Mouse (Mus musculus): ENCODE measurements around the gene Bid. TPM values are rescaled to one million over a fixed set of nuclear protein-coding genes. Genes with fewer than 3 reads are reported as not detected.

The Bid gene
- total RNA-seq (2022), result 1 to 10 TPM; 3.9 to 9.2 (median 4.7) TPM

DNA sequence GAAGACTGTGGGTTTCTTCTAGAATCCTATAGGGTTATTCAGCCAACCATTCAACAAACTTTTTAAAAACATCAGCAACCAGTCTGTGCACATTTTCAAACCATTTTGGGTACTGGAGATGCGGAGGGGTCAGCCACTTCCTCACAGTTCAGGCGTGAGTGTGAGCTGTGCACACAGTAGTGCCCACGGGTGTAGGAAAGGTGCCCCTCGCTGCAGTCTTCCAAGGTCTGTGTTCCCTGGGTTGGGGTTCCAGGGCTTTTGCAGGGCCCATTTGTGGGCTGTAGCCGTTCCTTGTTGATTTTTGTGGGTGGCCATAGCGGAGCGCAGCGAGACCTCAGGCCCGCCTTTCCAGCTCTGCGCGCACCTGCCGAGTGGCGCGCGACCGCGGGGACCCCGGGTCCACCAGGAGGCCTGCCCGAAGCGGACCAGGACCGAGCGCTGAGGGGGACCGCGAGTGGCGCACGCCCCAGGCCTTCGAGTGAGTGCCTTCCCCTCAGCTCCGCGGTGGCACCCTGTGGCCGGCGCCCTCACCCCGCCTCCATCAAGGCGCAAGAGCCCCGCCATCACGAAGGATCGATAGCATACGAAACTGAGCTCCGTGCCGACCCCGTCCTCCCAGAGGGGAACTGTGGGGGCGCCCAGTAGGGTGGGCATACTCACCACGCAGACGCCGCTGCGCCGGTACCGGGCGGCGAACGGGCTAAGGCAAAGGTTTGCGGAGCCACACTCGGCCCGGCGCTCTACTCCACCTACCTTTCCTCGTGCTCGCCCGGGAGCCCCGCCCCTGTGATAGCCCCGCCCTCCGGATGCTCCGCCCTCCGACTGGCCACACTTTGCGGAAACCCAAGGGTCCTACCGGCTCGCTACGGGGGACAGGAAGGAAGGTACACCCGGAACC lies at the start of gene Bid:
Bid (minus strand) TSS at position 780 of the 898 bp plus-strand sequence.
- peak; percentile 88 for DNase-seq

DNA sequence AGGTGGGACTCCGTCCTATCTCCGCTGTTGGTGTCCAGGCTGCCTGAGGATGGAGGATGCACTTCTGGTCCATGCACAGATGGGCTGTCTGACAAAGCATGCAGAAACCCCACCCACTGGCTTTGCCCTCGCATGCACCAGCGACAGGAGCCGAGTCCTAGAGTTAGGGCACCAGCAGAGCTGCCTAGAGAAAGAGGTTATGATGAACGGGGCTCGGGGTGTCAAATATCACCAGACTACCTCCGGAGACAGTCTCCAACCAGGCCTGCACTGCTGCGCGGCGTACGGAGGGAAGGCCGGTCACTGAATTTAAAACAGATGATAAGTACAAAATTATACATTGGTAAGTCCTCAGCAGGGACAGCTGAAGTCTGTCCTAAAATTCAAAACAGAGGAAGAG lies 49.2 kb upstream of the Bid start:
- no peak for DNase-seq

DNA sequence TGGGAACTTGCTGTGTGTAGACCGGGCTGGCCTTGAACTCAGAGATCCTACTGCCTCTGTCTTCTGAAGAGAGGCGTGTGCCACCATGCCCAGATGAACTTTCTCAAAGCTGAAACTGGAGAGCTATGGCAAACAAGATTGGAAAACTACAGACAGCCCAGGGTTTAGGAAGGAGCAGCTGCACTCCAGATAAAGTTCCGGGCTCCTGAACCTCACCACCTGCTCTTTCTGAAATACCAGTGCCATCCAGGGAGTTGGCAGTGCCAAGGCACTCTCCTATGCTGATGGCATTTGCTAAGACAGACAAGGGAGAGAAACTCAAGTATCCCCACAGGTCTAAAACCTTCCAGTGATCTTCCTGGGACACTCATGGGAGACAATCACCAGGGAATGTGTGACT lies 47.5 kb upstream of the Bid start:
- DNase-seq, result no peak

DNA sequence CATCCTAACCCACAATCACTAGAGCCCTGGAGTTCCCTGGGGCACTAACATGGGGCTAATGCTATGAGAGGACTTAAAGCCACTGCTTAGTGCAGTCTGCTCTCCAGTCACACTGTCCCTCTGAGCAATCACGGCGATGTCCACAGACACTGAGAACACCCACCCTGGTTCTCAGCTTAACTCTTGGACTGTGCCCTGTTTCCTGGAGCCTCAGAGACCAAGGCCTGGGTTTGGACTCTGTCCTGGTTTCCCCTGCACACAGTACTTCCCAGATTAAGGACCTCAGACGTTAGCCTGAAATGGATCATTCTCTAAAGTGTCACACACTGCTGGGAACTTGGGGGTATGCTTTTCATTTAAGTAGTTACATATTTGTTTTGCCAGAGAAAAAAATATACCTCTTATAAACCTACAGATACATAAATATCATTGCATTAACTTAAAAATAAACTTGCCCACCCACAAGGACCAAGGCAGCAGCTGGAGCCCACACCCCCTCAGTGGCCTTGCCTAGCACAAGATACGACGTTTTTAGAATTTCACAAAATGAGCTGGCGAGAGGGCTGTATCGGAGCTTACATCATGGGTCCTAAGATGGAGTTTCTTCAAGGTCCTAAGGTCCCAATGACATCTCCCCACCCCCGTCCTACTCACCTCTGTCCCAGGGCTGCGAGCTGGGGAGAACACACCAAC lies 43.8 kb upstream of the Bid start:
- DNase-seq, result no peak

DNA sequence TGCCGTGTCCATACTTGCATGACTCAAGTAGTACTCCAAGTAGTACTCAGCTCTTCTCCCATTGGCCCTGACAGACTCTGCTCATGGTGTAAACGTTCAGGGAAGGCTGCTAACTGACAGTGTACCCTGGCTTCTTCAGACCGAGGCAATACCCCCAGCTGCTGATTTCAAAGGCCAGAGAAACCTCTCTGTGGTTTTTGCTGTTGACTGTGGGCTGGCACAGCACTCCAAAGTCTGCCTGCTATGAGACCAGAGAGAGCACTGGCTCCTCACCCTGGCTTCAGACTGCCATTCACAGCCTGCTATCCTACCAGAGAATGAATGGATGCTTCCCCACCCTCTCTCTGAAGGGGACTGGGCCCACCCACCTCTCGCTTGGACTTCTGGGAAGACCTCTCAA lies 40.7 kb upstream of the Bid start:
- no peak for DNase-seq

DNA sequence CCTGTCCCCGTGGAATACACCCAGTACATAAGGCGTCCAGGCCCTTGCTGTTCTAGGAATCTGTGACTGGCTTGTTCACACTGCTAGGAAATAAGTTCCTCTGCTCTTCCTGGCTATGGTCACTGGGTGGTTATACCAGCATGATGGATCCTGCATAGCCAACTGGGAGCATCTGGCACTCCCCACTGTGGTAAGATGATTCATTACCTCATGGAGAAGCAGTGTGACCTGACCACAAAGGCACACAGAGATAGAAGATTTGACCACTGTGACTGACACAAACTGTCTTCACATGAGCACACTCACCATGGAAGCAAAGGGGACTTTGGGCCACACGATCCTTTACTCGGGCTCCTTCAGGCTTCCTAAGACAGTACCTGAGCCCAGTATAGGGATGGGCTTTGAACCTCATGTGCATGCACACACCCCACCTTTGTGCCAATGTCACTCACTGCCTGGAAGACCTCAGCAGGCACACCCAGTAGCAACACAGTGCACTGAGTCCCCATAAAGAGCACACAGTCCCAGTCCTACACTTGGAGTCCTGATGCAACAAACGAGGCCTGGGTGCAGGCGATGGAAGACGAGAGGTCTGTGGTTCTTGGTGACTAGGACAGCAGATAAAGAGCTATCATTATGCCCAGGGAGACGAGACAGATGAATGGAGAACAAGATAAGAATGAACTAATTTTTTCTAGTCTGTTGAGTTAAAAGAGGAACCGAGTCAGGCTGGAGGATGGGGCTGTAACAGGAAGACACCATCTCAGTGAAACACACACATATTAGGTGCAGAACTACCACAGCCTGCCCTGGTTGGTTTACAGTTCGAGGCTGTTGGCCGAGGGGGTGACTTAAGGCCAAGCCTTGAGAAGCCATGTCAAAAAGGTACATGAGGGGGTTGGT lies 39.9 kb upstream of the Bid start:
- DNase-seq, result no peak

DNA sequence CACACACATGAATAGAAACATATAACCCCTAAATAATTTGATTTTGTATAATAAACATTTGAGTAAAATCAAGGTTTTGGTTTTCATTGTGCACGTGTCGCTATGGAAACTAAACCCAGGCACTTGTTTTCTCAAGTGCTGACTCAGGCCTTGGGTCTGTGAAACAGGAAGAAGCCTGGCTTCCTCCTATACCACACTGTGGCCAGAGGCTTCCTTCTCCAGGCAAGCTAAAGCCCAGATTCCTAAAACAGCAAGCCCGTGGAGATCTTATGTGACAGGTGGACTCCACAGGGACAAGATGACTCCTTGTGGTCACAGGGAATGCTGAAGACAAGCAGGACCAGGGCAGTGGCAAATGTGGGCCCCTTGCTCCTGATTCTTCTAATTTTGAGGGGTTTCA lies 38.6 kb upstream of the Bid start:
- no peak for DNase-seq

DNA sequence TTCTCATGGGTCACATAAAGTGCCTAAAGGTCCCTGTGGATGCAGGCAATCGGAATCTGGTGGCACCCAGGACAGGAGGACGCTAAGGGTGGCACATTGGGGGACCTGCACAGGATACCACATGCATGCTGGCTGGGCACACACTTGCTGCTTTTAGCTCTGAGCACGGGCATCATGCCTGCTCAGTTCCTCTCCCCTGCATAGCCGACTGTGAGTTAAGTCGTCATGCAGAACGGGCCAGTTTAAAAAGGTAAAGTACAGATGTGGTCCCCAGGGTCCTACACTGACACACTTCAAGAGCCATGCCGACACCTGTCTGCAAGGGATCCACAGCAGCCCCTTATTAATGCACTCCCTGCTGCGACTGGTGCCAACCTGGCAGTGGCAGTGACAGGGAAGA lies 37.6 kb upstream of the Bid start:
- no peak for DNase-seq

DNA sequence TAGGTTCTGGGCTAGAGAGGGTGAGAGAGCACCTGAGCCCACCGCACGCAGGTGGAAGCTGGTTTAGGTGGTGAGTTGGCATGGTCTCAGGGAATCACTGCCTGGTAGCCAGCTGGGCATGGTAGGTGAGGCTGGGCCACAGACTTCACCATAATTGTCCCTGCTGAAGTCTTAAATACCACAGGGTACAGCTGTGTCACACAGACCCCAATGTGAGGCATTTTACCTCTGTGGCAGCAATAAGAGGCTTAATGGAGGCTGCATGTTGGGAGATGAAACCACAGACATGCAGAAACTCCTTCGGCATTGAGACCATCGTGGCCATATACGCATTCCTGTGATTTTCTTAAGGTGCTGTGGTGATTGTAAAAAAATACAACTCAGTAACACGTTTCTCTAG lies 35.8 kb upstream of the Bid start:
- no peak for DNase-seq

DNA sequence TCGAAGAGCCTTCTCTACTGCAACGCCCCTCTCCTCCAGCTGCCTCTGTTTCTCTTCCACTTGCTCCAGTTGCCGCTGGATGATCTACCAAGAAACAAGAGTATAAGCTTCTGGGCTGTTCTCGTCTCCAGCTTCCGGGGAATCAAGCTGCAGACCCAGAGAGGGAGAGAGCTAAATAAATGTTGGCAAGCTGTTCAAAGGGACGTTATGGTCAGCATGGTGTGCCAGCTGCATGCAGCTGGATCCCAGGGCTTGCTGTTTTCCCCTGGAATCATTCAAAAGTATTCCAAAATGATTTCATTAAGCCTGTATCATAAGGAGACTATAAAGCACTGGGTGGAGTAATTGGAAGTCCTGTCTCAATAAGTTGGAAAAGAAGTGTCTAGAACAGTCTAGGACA lies 34.7 kb upstream of the Bid start:
- no peak for DNase-seq

DNA sequence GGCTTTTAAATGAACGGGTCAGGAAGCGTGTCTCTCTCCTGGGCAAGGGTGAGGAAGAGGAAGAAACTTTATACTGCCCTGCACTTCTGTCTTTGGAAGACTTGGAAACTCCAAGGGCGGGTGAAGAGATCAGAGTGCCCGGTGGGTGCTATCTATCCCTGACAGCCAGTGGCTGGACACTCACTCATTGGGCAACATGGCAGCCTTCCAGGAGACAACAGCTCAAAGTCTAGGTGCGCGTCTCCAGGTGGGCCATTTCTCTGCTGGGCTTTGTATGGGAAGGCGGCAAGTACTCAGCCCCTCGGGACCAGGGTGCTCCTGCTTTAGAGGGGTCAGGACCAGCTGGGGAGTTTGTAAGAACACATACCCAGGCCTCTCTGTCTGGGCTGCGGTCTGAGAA lies 28.9 kb upstream of the Bid start:
- DNase-seq, result no peak

DNA sequence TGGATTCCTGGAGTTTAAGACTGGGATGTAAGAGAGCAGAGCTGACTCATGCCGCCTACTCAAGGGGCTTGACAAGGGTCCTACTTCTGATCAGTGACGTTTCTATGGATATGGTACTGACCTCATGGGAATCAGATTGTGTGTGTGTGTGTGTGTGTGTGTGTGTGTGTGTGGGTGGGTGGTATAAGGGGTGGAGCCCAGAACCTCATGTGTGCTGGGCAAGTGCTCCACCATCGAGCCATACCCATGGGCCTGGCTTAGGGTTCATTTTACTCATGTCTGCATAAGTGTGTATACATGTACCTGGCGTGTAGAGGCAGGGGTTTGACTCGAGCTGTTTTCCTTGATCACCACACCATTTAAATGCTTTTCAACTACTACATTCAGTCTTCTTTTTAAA lies 27.3 kb upstream of the Bid start:
- DNase-seq, result no peak

DNA sequence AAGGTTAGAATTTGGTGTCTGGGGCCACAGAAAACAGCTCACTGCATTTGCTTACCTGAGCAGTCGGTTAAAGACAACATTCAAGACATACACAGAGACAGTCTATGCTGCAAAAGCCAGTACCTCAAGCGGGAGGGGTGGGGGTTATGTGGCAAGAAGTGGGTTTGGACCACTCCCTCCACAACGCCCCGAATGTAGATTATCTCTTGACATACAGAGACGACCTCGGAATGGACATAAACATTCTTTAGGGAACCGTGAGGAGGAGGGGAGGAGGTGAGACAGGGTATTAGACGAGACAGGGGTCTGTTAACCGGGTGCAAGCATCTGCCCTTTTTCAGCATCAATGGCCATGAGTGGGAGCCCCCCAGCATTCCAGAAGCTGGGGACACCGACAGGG lies 26.9 kb upstream of the Bid start:
- DNase-seq, result no peak

DNA sequence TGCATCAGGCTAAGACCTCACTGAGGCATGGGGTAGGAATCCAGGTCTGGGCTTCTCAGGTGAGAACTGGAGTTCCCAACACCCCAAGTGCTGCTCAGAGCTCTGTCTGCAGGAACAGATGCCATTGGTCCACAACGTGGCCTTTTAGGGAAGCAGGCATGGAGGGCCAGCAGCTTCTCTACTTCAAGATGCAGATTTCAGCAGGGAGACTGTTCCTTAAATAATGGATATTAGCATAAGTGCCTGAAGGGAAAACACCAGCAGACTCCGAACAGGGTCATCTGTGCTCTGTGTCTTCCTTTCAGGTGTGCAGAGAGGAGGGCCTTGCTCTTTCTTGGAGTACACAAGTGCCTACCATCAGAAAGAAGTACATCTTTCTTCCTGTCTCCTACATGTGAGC lies 26.4 kb upstream of the Bid start:
- no peak for DNase-seq

DNA sequence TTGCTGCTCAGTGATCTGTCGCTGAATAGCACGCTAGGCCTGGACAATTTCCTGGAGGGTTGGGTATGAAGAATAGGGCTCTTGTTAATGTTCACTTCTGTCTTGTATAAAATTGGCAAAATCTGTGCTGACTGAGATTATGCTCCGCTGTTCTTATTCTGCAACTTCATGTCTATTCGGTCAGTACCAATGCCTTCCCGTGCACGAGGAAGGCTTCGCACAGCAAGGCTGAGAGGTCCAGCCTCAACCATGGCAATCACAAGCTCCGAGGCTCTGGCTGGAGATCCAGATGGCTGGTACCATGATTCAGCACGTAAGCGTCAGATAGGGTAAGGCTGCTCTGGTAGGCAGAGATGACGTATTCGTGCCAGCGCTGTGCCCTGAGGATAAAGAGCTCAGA lies 24.9 kb upstream of the Bid start:
- no peak for DNase-seq

DNA sequence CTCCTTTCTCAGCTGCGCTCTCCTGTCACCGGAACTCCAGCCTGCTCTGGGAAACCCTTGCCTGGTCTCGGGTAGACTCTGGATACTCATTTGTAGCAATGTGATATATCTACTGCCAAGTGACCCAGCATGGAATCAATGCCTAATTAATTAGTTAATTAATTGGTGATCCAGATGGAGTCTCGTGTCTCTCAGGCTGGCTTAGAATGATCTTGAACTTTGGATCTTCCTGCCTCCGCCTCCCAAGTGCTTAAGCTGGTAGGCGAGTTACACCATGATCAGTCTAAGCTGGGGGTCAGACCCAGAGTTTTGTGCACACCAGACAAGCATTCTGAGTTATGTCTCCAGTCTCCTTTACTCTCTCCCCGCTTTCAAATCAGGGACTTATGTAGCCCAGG lies 24.4 kb upstream of the Bid start:
- DNase-seq, result no peak

DNA sequence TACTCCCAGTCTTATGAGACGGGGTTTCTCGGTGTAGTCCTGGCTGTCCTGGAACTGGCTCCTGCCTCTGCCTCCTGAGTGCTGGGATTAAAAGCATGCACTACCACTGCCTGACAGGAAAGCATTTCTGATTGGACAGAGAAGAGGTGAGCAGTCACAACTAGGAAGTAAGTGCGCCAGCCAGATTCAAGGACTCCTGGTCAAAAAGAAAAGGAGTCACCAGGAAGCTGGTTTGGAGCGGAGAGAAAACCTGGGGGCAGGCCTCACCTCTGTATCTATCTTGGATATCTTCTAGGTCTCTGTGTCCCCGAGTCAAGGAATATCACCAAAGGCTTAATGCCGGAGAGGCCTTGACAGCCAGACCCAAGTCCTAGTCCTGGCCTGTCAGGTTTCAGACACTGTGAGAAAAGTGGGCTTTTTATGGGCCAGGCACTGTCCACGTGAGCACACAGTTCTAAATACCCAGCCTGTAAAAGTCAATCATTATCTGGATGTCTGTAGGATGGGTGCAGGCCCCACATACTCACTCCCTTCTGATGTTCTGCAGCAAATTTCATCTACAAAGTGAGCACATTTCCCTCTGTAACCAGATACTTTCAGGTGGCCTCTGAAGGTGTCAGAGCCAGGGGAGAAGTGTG lies 23.9 kb upstream of the Bid start:
- no peak for DNase-seq

DNA sequence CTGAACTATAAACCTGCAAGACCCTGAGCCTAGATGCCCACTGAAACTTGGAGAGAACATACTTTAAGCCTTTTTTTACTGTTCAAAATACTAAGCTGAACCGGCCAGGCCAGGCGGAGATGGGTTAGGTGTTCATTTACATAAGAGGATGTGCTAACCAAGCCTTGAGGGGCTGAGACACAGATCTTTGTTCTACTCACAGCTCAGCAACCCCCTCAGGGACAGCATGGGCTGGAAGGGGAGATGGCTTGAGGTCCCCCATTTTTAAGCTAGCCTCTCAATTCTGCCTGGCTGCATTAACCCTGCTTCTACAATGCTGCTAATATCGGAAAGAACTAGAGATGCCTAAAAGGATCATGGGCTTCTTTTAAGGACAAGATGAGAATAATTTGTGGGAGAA lies 23.1 kb upstream of the Bid start:
- DNase-seq, result no peak

DNA sequence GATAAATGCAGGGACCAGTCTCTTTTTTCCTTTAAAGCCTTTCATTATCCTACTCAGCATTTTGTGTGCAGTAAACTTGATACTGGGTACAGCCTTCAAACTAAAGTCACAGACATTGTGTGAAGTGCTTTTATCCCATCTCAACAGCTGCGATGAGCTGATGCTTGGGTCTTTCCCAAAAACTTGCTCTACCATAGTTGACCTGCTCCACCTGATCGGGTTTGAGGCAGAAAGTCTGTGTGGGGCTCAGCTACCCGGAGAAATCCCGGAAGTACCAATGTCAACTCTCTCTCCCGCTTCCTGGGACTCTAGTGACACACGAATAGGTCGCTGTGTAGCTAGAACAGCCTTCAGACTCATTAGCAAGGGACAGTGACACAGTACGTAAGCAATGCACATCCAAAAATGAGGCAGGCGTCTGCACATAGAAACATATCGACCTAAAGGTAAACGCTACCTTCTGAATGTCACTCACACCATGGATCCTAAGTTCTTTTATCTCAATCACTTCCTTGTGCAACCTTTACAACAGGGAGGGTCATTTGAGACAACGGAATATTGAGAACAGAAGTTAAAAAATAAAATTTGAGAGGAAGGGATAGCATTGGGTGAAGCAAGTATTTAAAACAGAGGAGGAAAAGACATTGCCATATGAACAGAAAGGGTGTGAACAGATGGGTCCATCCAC lies 22.3 kb upstream of the Bid start:
- DNase-seq, result no peak

DNA sequence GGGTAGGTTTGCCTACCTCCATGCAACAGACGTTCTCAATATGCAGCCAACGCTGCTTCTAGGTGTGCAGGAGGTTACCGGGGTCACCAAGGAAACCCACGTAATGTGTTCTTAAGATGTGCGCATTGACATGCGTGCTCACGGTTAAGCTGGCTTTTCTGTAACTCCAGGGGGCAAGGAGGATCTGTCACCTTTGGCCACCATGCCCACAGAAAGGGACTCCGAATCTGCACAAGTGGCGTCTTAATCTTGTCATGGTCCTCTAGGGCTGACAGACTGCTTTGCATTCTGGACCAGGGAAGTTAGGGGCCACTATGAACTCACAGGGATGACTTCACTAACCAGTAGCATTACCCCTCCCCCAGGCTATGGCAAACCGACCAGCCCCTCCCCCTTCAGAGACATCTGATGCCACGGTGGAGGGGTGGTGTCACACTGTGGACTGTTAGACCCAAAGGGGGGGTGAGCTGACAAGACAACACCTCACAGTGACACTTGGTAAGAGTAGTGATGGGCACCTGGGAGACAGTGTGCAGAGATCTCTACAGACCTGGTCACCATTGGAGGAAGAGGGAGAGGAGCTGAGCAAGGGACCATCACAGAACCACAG lies 21.5 kb upstream of the Bid start:
- DNase-seq, result no peak

DNA sequence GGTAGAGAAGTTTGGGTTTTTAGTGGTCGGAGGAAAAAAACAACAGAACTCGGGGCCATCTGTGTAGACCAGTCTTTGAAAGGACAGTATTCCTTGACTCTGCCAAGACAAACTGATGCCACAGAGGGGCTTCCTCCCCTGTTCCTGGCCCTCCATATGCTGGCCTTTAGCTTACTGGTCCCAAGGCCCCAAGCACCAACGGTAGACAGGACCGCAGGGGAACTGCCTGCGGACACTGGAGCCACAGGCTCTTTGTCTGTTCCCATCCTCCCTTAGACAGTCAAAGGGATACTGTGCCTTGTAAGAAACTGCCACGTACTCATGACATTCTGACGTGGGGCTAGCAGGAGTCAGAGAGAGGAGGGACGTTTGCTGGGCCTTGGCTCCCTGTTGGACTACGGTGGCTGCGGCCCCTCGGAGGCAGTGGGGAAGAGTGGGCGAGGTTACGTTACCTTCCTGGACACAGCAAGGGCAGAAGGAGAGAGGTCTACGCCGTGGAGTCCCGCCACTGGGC lies 20.5 kb upstream of the Bid start:
- no peak for DNase-seq
